8 mouse cellular contexts compared by ENCODE assay signal in the genomic region with DNA sequence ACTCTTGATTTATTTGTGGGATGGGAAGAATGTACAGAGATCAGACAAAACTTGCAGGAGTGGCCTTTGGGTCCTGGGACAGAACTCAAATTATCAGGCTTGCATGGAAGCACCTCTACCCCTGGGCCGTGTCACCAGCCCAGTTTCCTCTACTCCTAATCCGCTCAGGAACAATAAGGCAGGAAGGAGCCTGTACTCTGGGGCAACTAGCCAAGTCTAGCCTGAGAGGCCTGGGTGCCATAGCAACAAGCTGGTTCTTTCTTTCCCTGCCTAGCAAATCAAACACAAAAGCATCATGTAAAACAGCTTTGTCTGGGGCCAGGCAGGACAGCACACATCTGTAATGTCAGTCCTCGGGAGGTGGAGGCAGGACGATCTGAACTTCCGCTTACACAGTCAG. TPM values are rescaled to one million over a fixed set of nuclear protein-coding genes. Genes with fewer than 3 reads are reported as not detected.
DNase-seq lines count a peak whose midpoint lies in the region; TF ChIP-seq lines count a peak whose summit lies in the region.

No protein-coding gene starts in this region.

- H3K9ac ChIP-seq in heart, adult 2 months (ENCODE audit: low read depth, low read length), result no peak overlapping the region

- DNase-seq in ovary, adult 18-20 months (ENCODE audit: low spot score), result peak; percentile 36
- no peak for DNase-seq in ovary, postnatal 10 days (ENCODE audit: low spot score)
- DNase-seq in heart, adult 2 months, result peak; percentile 42 to 53
- DNase-seq in kidney, adult 9 months, result peak; percentile 75
- DNase-seq in lung, adult 2 months, result peak; percentile 36
- DNase-seq in right cerebral cortex, postnatal 25 days, result peak; percentile 24
- no peak for DNase-seq in gastrocnemius, postnatal 4 days (ENCODE audit: low spot score in 2 of 2)
- DNase-seq in urinary bladder, adult 2 months (ENCODE audit: low spot score), result no peak

- H3K27ac ChIP-seq in heart, adult 2 months, result no peak overlapping the region

- 46% methylated on average over 5 of the region's 5 CpGs for whole genome bisulfite sequencing in heart, adult 2 months
- WGBS in lung, adult 2 months, result 48% methylated on average over 5 of the region's 5 CpGs

- no peaks in the 10 kb centered on the region for H3K27me3 ChIP-seq in heart, adult 2 months (ENCODE audit: control insufficient read depth, insufficient read depth, low read length)

- H3K4me3 ChIP-seq in heart, adult 2 months, result no peak overlapping the region
- H3K4me3 ChIP-seq in lung, adult 2 months (replicated peaks; ENCODE audit: extremely low read depth, low read depth, low read length), result no peak overlapping the region

- intact Hi-C loops in heart, adult 2 months (cut with DNase I), result no loop called here

- no peak for TF ChIP-seq EP300 in heart, adult 2 months (IDR thresholded peaks at IDR 0.05; ENCODE audit: insufficient read depth, low read depth, low read length)

- H3K36me3 ChIP-seq in heart, adult 2 months (ENCODE audit: control insufficient read depth, insufficient read depth, low read length), result no peaks in the 10 kb centered on the region

- TF ChIP-seq POLR2A in heart, adult 2 months (IDR thresholded peaks at IDR 0.05; ENCODE audit: insufficient read depth, low read depth, low read length), result no peak
- TF ChIP-seq POLR2A in lung, adult 2 months (IDR thresholded peaks at IDR 0.05; ENCODE audit: borderline replicate concordance, extremely low read depth, low read depth, low read length), result no peak

- no peak for TF ChIP-seq CTCF in heart, adult 2 months (IDR thresholded peaks at IDR 0.05)
- no peak for TF ChIP-seq CTCF in lung, adult 2 months (IDR thresholded peaks at IDR 0.05; ENCODE audit: insufficient read depth, low read length)

- peaks cover 2% of the 10 kb centered on the region for H3K4me1 ChIP-seq in heart, adult 2 months (ENCODE audit: control insufficient read depth, insufficient read depth, low read length)
- H3K4me1 ChIP-seq in lung, adult 2 months (ENCODE audit: control insufficient read depth, insufficient read depth, low read length), result no peaks in the 10 kb centered on the region

- H3K79me2 ChIP-seq in heart, adult 2 months (replicated peaks; ENCODE audit: control insufficient read depth, insufficient read depth, low read length), result no peaks in the 10 kb centered on the region

RNA-seq across cellular contexts. Expression of a gene that starts 9.6 kb away (rescaled TPM):
- total RNA-seq in heart, adult 2 months (2021), result 10 to 100 TPM; 10.5 to 11.4 TPM
- 6.4 and 6.9 TPM in 2 replicates for polyA plus RNA-seq in heart, adult 2 months (2012; rRNA removed)
- polyA plus RNA-seq in lung, adult 2 months (2012; rRNA removed), result 21.7 and 25.1 TPM in 2 replicates
- total RNA-seq in gastrocnemius, postnatal 4 days (2021), result 10 to 100 TPM; 19.3 to 23.4 TPM
- polyA plus RNA-seq in urinary bladder, adult 2 months (2012; rRNA removed), result 14.6 and 24.4 TPM in 2 replicates

Comparison
In these comparisons a context has a peak if more than half of its experiments do, and no peak if none do; other contexts are left out.
1. DNase-seq: peak in ovary, adult 18-20 months (single experiment), heart, adult 2 months (2 of 2), kidney, adult 9 months (single experiment), lung, adult 2 months (single experiment) and right cerebral cortex, postnatal 25 days (single experiment); none in ovary, postnatal 10 days (single experiment), gastrocnemius, postnatal 4 days (0 of 2) and urinary bladder, adult 2 months (single experiment).